ENCODE assay signal across 8 mouse cellular contexts in the genomic region with DNA sequence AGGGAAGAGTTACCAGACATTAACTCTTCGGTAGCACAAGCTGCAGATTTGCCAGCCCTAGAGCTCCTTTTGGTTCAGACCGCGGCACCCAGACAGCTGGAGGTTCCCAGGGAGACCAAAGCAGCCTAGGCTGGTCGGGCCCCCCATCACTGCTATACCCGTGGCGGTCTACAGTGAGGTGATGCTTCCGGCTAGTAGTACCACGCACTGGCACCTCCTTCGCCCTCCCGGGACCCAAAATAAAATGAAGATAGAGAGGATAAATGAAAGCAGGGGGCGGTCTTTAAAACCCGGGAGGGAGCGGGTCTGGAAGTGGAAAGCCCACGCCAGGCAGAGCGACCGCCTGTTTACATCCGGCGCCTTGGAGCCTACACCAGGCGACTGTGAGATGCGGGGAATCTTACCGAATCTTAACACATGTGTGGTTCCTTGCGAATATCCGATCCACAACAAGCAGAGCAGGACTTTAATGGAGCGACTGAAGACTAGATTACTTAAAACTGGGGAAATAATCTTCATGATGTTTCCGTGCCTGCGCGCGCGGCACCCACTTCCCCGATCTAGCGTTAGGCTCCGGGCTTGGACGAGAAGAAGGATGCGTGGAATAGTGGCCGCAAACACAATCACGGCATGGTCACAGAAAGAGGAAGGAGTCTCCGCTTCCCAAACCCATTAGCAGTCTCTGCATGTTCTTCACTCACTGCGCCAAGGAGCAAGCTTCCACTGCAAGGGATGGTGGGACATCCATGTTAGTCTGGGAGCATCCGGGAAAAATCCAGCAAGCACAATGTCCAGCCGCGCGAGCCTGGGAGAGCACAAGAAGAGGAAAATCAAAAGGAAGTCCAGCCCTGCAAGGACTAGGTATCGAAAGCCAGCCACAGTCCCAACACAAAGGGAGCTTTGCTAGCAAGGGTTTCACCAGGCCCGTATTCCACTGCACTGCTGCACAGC. TPM values are rescaled to one million over a fixed set of nuclear protein-coding genes. Genes with fewer than 3 reads are reported as not detected.
DNase-seq lines count a peak whose midpoint lies in the region; ATAC-seq and TF ChIP-seq lines count a peak whose summit lies in the region.

No protein-coding gene starts in this region.

- peak overlapping the region; percentile 85 for H3K4me2 ChIP-seq in embryonic facial prominence, embryonic 11.5 days (ENCODE audit: low read depth, low read length)
- peak overlapping the region; percentile 87 for H3K4me2 ChIP-seq in limb, embryonic 13.5 days (replicated peaks)
- peak overlapping the region; percentile 75 for H3K4me2 ChIP-seq in neural tube, embryonic 15.5 days

- no peak overlapping the region for H3K27ac ChIP-seq in testis, adult 2 months (ENCODE audit: control insufficient read depth, insufficient read depth, low read depth, low read length)
- no peak overlapping the region for H3K27ac ChIP-seq in embryonic facial prominence, embryonic 11.5 days (replicated peaks; ENCODE audit: low read depth, low read length)
- H3K27ac ChIP-seq in limb, embryonic 13.5 days, result no peak overlapping the region
- H3K27ac ChIP-seq in neural tube, embryonic 15.5 days (replicated peaks), result peak overlapping the region; percentile 86

- H3K4me3 ChIP-seq in testis, adult 2 months (ENCODE audit: control insufficient read depth, low read depth, low read length), result peak overlapping the region; percentile 64
- H3K4me3 ChIP-seq in embryonic facial prominence, embryonic 11.5 days (ENCODE audit: low read depth, low read length), result peak overlapping the region; percentile 52
- H3K4me3 ChIP-seq in limb, embryonic 13.5 days, result peak overlapping the region; percentile 52
- H3K4me3 ChIP-seq in neural tube, embryonic 15.5 days (replicated peaks), result peak overlapping the region; percentile 52

- no peaks in the 10 kb centered on the region for H3K27me3 ChIP-seq in testis, adult 2 months (ENCODE audit: control insufficient read depth, insufficient read depth, low read length)
- H3K27me3 ChIP-seq in embryonic facial prominence, embryonic 11.5 days (ENCODE audit: control insufficient read depth, insufficient read depth, low read length), result no peaks in the 10 kb centered on the region
- H3K27me3 ChIP-seq in limb, embryonic 13.5 days, result peaks cover 37% of the 10 kb centered on the region
- H3K27me3 ChIP-seq in neural tube, embryonic 15.5 days (replicated peaks), result no peaks in the 10 kb centered on the region

- DNase-seq in testis, postnatal 10 days (ENCODE audit: low spot score), result no peak
- DNase-seq in embryonic facial prominence, embryonic 11.5 days (ENCODE audit: low spot score), result peak; percentile 63
- DNase-seq in heart, postnatal 36 days, result peak; percentile 3 to 8
- DNase-seq in urinary bladder, postnatal 36 days (ENCODE audit: low spot score in 2 of 2), result no peak
- no peak for DNase-seq in urinary bladder, adult 2 months (ENCODE audit: low spot score)

- H3K36me3 ChIP-seq in testis, adult 2 months (ENCODE audit: control insufficient read depth, insufficient read depth, low read length), result no peaks in the 10 kb centered on the region
- no peaks in the 10 kb centered on the region for H3K36me3 ChIP-seq in embryonic facial prominence, embryonic 11.5 days (replicated peaks; ENCODE audit: control insufficient read depth, insufficient read depth, low read depth, low read length)
- H3K36me3 ChIP-seq in limb, embryonic 13.5 days, result no peaks in the 10 kb centered on the region
- H3K36me3 ChIP-seq in neural tube, embryonic 15.5 days, result no peaks in the 10 kb centered on the region

- ATAC-seq in embryonic facial prominence, embryonic 11.5 days (replicated peaks; ENCODE audit: insufficient number of reproducible peaks, low FRiP score, low TSS enrichment, low read depth), result peak; percentile 85; the same call in 1 of the 2 replicates
- ATAC-seq in limb, embryonic 13.5 days (ENCODE audit: low FRiP score, low read depth), result no peak
- peak; percentile 79 for ATAC-seq in neural tube, embryonic 15.5 days (ENCODE audit: low FRiP score)

- H3K9me3 ChIP-seq in embryonic facial prominence, embryonic 11.5 days (replicated peaks; ENCODE audit: control insufficient read depth, low read length), result no peaks in the 10 kb centered on the region
- no peaks in the 10 kb centered on the region for H3K9me3 ChIP-seq in limb, embryonic 13.5 days
- H3K9me3 ChIP-seq in neural tube, embryonic 15.5 days (replicated peaks), result no peaks in the 10 kb centered on the region

- intact Hi-C loops in heart, postnatal 36 days (cut with DNase I), result no loop called here

- peak overlapping the region; percentile 57 for H3K9ac ChIP-seq in embryonic facial prominence, embryonic 11.5 days (replicated peaks; ENCODE audit: low read length)
- H3K9ac ChIP-seq in limb, embryonic 13.5 days, result peak overlapping the region; percentile 55
- H3K9ac ChIP-seq in neural tube, embryonic 15.5 days (replicated peaks), result peak overlapping the region; percentile 65

- no peak for TF ChIP-seq CTCF in testis, adult 2 months (IDR thresholded peaks at IDR 0.05; ENCODE audit: control insufficient read depth, insufficient read depth, insufficient replicate concordance, low read depth, low read length)

- under 1% methylated on average over 44 of the region's 44 CpGs for WGBS in embryonic facial prominence, embryonic 11.5 days
- under 1% methylated on average over 44 of the region's 44 CpGs for WGBS in limb, embryonic 13.5 days
- WGBS in neural tube, embryonic 15.5 days, result under 1% methylated on average over 44 of the region's 44 CpGs

- no peak for TF ChIP-seq POLR2A in testis, adult 2 months (IDR thresholded peaks at IDR 0.05; ENCODE audit: control insufficient read depth, low read depth, low read length)

- peaks cover 9% of the 10 kb centered on the region for H3K4me1 ChIP-seq in testis, adult 2 months (ENCODE audit: control insufficient read depth, insufficient read depth, low read length)
- H3K4me1 ChIP-seq in embryonic facial prominence, embryonic 11.5 days (ENCODE audit: control insufficient read depth, insufficient read depth, low read length), result no peaks in the 10 kb centered on the region
- peaks cover 23% of the 10 kb centered on the region; the same call in 1 of the 2 replicates for H3K4me1 ChIP-seq in limb, embryonic 13.5 days
- peaks cover 36% of the 10 kb centered on the region for H3K4me1 ChIP-seq in neural tube, embryonic 15.5 days

RNA-seq across cellular contexts. Expression of a gene that starts 5.5 kb away (rescaled TPM):
- polyA plus RNA-seq in testis, adult 2 months (2012; rRNA removed), result 5.4 and 5.9 TPM in 2 replicates
- polyA plus RNA-seq in embryonic facial prominence, embryonic 11.5 days (2014; fragmentation: Nextera tagmentation; extraction: Ambion mirVana), result 3.8 and 4.8 TPM in 2 replicates
- total RNA-seq in heart, postnatal 36 days (2021), result under 1 TPM; 0.38 to 0.44 TPM
- 2.9 and 3.1 TPM in 2 replicates for polyA plus RNA-seq in limb, embryonic 13.5 days (2015; fragmentation: Nextera tagmentation; extraction: Ambion mirVana)
- 27.9 and 33.6 TPM in 2 replicates for polyA plus RNA-seq in neural tube, embryonic 15.5 days (2015; fragmentation: Nextera tagmentation; extraction: Ambion mirVana)
- polyA plus RNA-seq in urinary bladder, adult 2 months (2012; rRNA removed), result 0.51 and 0.91 TPM in 2 replicates

Comparison
In these comparisons a context has a peak if more than half of its experiments do, and no peak if none do; other contexts are left out.
1. DNase-seq: peak in embryonic facial prominence, embryonic 11.5 days (single experiment) and heart, postnatal 36 days (2 of 2); none in testis, postnatal 10 days (single experiment), urinary bladder, postnatal 36 days (0 of 2) and urinary bladder, adult 2 months (single experiment).
2. Peak in every context shown above with its lines, with median percentiles within 50 percentile points of each other: H3K4me3 ChIP-seq, H3K4me2 ChIP-seq and H3K9ac ChIP-seq.